Mouse (Mus musculus) retina, adult 2 months (tissue): ENCODE measurements around the gene Nckap1.

Source experiments
- DNase-seq: peaks from one replicate; pipeline ENCODE4 v3.0.0-alpha.2; 2012; ENCODE audit warnings: low read depth, low spot score

Gene Nckap1

GRCm38 (mm10) chr2:80581043-80581711 is at the start of gene Nckap1:
Gene Nckap1, minus strand, starts transcription at chr2:80581380.
- DNase-seq: peak; percentile 74

DNA sequence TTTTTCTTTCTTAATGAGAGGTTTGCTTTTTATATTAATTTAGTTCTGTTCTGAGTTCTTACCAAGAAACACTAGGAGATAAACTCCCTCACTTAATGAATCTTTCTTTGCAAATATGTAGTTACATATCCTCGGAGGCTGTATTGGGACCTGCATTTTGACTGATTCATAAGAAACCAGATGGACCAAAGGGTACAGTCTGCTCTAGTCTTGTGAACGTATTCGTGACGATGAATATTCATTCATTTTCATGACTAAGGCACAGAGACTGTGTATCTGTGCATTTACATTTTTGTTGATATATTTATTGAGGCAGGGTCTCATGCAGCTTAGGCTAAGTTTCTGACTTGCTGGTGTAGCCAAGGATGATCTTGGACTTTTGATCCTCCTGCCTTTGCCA is 43.3 kb upstream of the Nckap1 start:
- DNase-seq: no peak

DNA sequence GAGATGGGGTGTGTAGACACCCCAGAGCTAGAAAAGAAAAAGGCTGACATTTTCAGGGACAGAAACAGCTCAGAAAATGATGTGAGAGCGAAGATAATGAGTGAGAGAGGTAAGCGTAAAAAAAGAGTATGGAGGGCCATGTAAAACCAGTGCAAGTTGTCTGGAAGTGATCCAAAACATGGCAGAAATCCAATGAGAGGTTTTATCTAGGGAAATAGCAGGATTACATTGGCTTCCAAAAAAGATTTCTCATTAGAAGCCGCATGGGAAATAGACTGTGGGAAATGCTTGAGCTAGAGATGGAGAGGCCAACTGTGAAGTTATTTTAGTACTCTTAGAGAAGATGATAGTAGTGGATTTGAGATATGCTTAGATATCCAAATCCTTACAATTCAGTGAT is 40.7 kb upstream of the Nckap1 start:
- DNase-seq: no peak

- DNase-seq: no peak
Observed at GRCm38 (mm10) chr2:80618991-80619390, 37.8 kb upstream of the Nckap1 start.

GRCm38 (mm10) chr2:80616854-80617737 is 35.9 kb upstream of the Nckap1 start, which contains the start of the genes Dusp19 and Nup35:
Gene Dusp19, plus strand, starts transcription at chr2:80617045.
Gene Nup35, plus strand, starts transcription at chr2:80617236.
- peak; percentile 83 for DNase-seq

DNA sequence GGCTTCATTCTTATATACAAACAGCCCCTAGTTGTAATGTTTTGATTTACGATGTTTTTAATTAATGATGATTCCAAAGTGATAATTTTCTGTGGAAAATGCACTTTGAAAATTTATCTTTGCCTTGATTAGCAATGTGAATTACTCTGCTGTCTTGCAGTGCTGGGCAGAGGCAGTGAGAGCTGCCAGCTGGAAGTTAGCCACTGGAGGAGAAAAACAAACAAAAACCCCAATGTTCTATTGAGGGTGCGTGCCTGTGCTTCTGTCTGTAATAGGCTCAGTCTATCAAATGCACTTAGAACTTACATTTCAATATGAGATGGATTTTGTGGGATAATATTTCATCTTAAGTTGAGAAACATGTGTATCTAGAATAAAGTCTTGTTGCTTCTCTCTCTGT is 31.6 kb upstream of the Nckap1 start:
- no peak for DNase-seq

DNA sequence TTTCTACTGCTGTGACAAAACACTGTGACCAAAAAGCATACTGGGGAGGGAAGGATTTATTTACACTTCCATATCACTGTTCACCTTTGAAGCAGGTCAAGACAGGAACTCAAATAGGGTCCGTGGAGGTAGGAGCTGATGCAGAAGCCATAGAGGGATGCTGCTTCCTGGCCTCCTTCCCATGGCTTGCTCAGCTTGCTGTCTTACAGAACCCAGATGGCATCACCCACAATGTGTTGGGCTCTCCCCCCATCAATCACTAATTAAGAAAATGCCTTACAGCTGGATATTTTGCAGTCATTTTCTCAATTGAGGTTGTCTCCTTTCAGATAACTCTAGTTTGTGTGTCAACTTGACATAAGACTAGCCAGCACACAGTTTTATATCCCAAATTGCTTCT is 31.1 kb upstream of the Nckap1 start:
- no peak for DNase-seq

- DNase-seq: no peak
Observed at GRCm38 (mm10) chr2:80603771-80604426, 22.7 kb upstream of the Nckap1 start.

DNA sequence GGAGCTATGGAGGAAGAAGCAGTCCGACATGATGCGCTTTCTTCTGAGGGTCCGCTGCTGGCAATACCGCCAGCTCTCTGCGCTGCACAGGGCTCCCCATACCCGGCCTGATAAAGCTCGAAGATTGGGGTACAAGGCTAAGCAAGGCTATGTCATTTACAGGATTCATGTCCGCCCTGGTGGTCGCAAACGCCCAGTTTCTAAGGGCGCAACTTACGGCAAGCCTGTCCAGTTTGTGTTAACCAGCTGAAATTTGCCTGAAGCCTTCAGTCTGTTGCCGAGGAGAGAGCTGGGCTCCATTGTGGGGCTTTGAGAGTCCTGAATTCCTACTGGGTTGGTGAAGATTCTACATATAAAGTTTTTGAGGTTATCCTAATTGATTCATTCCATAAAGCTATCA is 21.6 kb upstream of the Nckap1 start:
- no peak for DNase-seq

DNA sequence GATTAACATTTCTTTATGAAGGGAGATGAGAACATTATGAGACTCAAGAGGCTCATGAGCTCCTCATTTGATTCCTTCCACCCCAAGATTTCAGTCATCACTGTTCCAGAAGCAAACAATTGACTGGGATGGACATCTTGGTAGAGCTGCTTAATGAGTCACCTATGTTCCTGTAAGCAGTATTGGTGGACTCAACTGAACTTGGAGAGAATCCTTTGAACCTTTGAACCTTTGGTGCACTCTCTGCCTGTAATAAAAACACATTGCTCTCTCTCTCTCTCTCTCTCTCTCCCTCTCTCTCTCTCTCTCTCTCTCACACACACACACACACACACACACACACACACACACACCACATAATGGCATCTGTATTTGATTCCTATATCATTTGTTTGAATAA is 19.4 kb upstream of the Nckap1 start:
- DNase-seq: no peak

DNA sequence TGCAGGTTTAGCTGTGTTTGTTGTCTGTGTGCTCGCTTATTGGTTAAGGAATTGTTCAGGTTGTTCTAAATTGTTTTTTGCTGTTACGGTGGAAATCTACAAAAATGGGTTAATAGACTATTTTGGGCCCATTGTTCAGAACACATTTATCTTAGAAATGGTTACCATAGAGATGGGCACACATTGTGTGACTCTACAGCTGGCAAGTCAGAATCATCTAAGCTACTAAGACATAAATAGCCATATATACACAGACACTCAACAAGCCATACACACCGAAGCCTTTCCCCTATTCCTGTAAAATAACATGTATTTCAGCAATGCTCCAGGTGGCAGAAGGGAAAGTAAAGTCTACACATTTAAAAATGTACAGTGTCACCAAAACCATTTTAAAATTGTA is 18.7 kb upstream of the Nckap1 start:
- no peak for DNase-seq

DNA sequence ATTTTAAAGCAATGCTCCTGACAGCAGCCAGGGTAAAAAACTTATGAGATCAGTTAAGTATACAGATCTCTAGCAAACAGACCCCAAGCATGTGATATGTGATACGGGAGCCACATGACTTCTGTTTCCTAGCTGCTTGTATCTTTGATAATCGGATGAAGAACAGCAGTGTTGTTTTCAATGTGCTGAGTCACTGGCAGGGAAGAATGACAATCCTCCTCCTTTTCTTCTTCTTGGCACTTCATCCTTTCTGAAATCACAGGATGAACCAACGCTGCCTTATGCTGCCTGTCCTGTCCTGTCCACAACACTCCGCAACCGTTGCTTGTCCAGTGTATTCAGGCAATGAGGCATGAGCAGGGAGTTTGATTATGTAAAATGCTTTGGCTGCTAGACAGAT is 15.8 kb upstream of the Nckap1 start:
- DNase-seq: no peak

DNA sequence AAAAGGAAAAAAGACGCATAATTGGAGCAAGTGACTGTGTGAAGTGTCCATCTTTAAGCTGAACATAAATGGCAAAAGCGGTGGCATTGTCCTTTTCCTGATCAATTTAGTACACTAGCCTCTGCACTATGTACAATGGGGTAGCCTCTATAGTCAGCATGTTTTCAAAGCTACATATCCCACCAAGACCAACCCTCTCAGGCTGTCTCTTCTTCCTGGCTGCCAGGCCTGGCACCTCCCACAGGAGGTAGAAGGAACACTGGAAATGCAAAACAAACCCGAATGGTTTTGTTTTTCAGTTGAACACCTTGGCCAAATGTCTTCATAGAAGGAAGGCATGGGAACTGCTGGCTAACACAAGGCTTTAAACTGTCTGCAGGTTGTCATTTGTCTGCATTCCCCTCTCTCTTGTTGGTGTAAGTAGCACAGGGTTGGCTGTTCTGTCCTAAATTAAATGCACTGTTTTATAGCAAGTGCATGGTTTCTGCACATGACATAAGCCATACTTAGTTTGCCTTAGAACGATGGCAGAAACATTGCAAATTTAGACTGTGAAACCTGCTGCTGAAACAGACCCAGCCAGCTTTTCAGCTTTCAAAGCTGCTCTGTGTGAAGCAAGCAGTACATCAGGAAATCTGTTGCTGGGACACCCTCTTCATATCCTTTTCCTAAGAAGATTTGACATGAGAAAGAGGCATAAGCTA is 13.2 kb upstream of the Nckap1 start:
- no peak for DNase-seq

GRCm38 (mm10) chr2:80582356-80582755 is 1.2 kb upstream of the Nckap1 start:
- DNase-seq: no peak

- DNase-seq: peak; percentile 23
Observed at GRCm38 (mm10) chr2:80580311-80580961, 744 bp downstream of the Nckap1 start.

- no peak for DNase-seq
Observed at GRCm38 (mm10) chr2:80579253-80579891, 1.8 kb downstream of the Nckap1 start.

DNA sequence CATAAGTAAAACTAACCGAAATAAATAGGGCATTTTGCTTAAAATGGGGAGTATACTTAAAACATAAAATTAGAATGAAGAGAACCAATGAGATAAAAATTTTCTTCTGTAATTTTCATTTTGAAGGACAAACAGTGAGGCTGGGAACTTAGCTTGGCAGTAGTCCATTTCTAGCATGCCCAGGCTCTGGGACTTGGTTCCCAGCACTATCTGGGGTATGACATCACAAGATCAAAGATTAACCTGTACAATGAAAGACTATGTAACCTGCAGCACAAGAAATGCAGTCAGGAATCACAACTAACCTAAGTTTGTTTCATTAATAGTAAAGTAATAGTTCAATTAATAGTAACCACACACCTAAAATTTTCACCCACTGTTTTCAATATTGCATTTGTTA is 3.9 kb downstream of the Nckap1 start:
- no peak for DNase-seq

DNA sequence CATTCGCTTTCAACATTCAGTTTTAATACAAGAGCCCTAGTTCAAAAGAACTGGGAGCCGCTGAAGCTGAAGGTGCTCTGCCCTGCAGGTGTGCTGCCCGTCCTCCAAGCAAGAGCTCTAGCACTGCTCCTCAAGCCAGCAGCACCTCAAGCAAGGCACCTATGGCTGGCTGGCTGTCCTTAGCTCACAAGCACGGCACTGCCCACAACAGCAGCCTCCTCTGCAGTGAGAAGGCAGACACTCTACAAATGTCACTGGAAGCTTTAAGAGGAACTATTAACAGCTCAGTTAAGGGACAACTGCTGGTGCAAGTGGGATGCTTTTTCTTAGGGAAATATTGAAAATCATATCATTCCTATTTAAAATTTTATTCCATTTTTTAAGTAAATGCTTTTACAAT is 10.5 kb downstream of the Nckap1 start:
- DNase-seq: no peak

- no peak for DNase-seq
Observed at GRCm38 (mm10) chr2:80567411-80567810, 13.8 kb downstream of the Nckap1 start.

GRCm38 (mm10) chr2:80562253-80562652 is 18.9 kb downstream of the Nckap1 start:
- DNase-seq: no peak

DNA sequence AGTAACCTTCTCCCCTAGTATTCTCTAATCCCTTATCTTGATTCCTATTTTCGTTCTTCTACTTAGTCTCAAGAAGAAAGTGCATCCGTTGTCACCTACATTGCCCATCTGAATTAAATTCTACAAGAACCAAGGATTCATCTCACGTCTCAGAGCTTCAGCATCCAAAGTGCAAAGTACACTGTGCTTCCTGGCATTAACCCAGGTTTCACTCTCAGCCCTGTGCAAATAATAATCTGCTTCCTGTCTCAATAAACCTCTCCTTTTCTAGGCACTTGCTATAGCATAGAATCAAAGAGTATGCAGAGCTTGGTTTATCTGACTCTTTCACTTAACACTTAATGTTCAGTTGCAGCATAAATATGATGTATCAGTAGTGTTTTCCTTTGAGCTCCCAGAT is 19.7 kb downstream of the Nckap1 start:
- DNase-seq: no peak
